Comparison of ENCODE assay signal across 9 mouse cellular contexts in the genomic region with DNA sequence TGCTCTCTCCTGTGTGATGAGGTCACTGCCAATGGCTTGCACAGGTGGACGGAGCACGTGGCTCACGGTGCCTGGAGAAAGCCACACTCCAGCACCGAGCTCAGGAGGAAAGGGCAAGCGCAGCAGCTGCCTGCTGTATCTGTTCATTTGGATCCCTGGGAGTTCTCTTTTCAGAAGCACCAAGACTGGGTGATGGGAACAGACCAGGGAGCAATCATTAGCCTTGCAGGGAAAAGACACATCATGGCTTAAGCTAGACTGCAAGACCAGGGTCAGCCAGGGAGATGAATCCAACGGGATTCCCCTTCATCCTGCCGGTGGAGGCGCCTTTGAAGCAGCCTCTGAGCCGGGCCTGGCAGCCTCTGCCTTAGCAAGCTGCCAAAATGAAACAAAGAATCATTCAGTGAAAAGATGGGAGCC. TPM values are rescaled to one million over a fixed set of nuclear protein-coding genes. Genes with fewer than 3 reads are reported as not detected.
A peak's percentile ranks its signal among the peaks of the same experiment; 100 is the strongest.
DNase-seq lines count a peak whose midpoint lies in the region; ATAC-seq and TF ChIP-seq lines count a peak whose summit lies in the region.
"Had no signal": no experiment of that assay in that cellular context is flagged by ENCODE, and none has a peak within 500 bp of the region (broad histone marks: within the 10 kb centered on the region; RNA-seq: fewer than 3 reads in every experiment).

No protein-coding gene starts in this region.

- no peaks in the 10 kb centered on the region for H3K36me3 ChIP-seq in intestine, postnatal 0 days (ENCODE audit: control insufficient read depth, insufficient read depth)
- no peaks in the 10 kb centered on the region for H3K36me3 ChIP-seq in intestine, embryonic 15.5 days
- no peaks in the 10 kb centered on the region for H3K36me3 ChIP-seq in forebrain, embryonic 13.5 days (ENCODE audit: poor library complexity, severe bottlenecking)
- no peaks in the 10 kb centered on the region for H3K36me3 ChIP-seq in neural tube, embryonic 13.5 days

- H3K4me1 ChIP-seq in intestine, postnatal 0 days (replicated peaks; ENCODE audit: control insufficient read depth, insufficient read depth, low read length) = no peaks in the 10 kb centered on the region
- H3K4me1 ChIP-seq in intestine, embryonic 15.5 days (replicated peaks) = 0 out of 2 replicates have a peak, but pooled peaks cover 6% of the 10 kb centered on the region
- peaks cover 25% of the 10 kb centered on the region for H3K4me1 ChIP-seq in forebrain, embryonic 13.5 days
- peaks cover 19% of the 10 kb centered on the region for H3K4me1 ChIP-seq in neural tube, embryonic 13.5 days (replicated peaks)

- peak; percentile 18; the same call in 1 of the 2 replicates for TF ChIP-seq CTCF in intestine, postnatal 0 days (IDR thresholded peaks at IDR 0.05; ENCODE audit: low read depth)

- no peaks in the 10 kb centered on the region for H3K9me3 ChIP-seq in intestine, postnatal 0 days (ENCODE audit: control insufficient read depth)
- H3K9me3 ChIP-seq in intestine, embryonic 15.5 days = no peaks in the 10 kb centered on the region
- no peaks in the 10 kb centered on the region for H3K9me3 ChIP-seq in forebrain, embryonic 13.5 days (replicated peaks)
- no peaks in the 10 kb centered on the region for H3K9me3 ChIP-seq in neural tube, embryonic 13.5 days

- no peaks in the 10 kb centered on the region for H3K27me3 ChIP-seq in intestine, postnatal 0 days (replicated peaks; ENCODE audit: control insufficient read depth, insufficient read depth, low read length)
- no peaks in the 10 kb centered on the region for H3K27me3 ChIP-seq in intestine, embryonic 15.5 days (replicated peaks)
- no peaks in the 10 kb centered on the region for H3K27me3 ChIP-seq in forebrain, embryonic 13.5 days
- H3K27me3 ChIP-seq in neural tube, embryonic 13.5 days = no peaks in the 10 kb centered on the region

- no peak overlapping the region for H3K4me2 ChIP-seq in intestine, postnatal 0 days (replicated peaks; ENCODE audit: low read depth)
- H3K4me2 ChIP-seq in intestine, embryonic 15.5 days (replicated peaks) = no peak overlapping the region
- H3K4me2 ChIP-seq in forebrain, embryonic 13.5 days = peak overlapping the region; percentile 24
- H3K4me2 ChIP-seq in neural tube, embryonic 13.5 days = no peak overlapping the region

- no peak overlapping the region for H3K9ac ChIP-seq in intestine, postnatal 0 days (ENCODE audit: low read depth, low read length)
- no peak overlapping the region for H3K9ac ChIP-seq in intestine, embryonic 15.5 days
- H3K9ac ChIP-seq in forebrain, embryonic 13.5 days = peak overlapping the region; percentile 53; the same call in 1 of the 2 replicates
- 0 out of 2 replicates have a peak overlapping the region, but pooled peaks have one; percentile 13 for H3K9ac ChIP-seq in neural tube, embryonic 13.5 days

- 35% methylated on average over 9 of the region's 9 CpGs for WGBS in intestine, postnatal 0 days
- WGBS in intestine, embryonic 15.5 days = 32% methylated on average over 9 of the region's 9 CpGs
- WGBS in forebrain, embryonic 13.5 days = 17% methylated on average over 9 of the region's 9 CpGs
- WGBS in neural tube, embryonic 13.5 days = 31% methylated on average over 9 of the region's 9 CpGs

- DNase-seq in cerebellum, adult 11 months = peak; percentile 38
- peak; percentile 41 to 59 for DNase-seq in left cerebral cortex, adult 18-20 months (ENCODE audit: low spot score in 2 of 2)

- no peak overlapping the region for H3K4me3 ChIP-seq in intestine, postnatal 0 days (ENCODE audit: low read depth, low read length)
- no peak overlapping the region for H3K4me3 ChIP-seq in intestine, embryonic 15.5 days (replicated peaks)
- H3K4me3 ChIP-seq in forebrain, embryonic 13.5 days = no peak overlapping the region
- H3K4me3 ChIP-seq in neural tube, embryonic 13.5 days = no peak overlapping the region

- no peak overlapping the region for H3K27ac ChIP-seq in intestine, postnatal 0 days (ENCODE audit: low read depth, low read length)
- no peak overlapping the region for H3K27ac ChIP-seq in intestine, embryonic 15.5 days
- H3K27ac ChIP-seq in forebrain, embryonic 13.5 days = peak overlapping the region; percentile 48
- peak overlapping the region; percentile 24 for H3K27ac ChIP-seq in neural tube, embryonic 13.5 days (replicated peaks)

- no peak for ATAC-seq in intestine, postnatal 0 days
- ATAC-seq in intestine, embryonic 15.5 days = no peak
- ATAC-seq in forebrain, embryonic 13.5 days = peak; percentile 65
- ATAC-seq in neural tube, embryonic 13.5 days (ENCODE audit: low read depth) = peak; percentile 56; the same call in 1 of the 2 replicates
- no peak for ATAC-seq in granulocyte monocyte progenitor cell, adult 5-6 weeks (replicated peaks; ENCODE audit: poor library complexity, severe bottlenecking)
- no peak for ATAC-seq in megakaryocyte, adult 5-6 weeks (ENCODE audit: poor library complexity, severe bottlenecking)

RNA-seq across cellular contexts. Expression of a gene that starts 7.3 kb away (rescaled TPM):
- polyA plus RNA-seq in intestine, postnatal 0 days (2015; fragmentation: Nextera tagmentation; extraction: Ambion mirVana) = 0.21 TPM in 1 of 2 replicates, not detected in the other
- polyA plus RNA-seq in intestine, embryonic 15.5 days (2015; fragmentation: Nextera tagmentation; extraction: Ambion mirVana) = 0.21 and 0.25 TPM in 2 replicates
- 0.16 TPM in 1 of 2 replicates, not detected in the other for polyA plus RNA-seq in forebrain, embryonic 13.5 days (2015; fragmentation: Nextera tagmentation; extraction: Ambion mirVana)
- 1 to 10 TPM in 1 of 2 experiments, under 1 TPM in 1; 0.60 to 1.8 TPM for total RNA-seq in left cerebral cortex, adult 18-20 months (2021)
- polyA plus RNA-seq in neural tube, embryonic 13.5 days (2015; fragmentation: Nextera tagmentation; extraction: Ambion mirVana) = 0.20 and 0.32 TPM in 2 replicates
- not detected in 2 replicates for total RNA-seq in granulocyte monocyte progenitor cell, adult 5-6 weeks (2014; fragmentation: Nextera tagmentation)
- total RNA-seq in granulocyte monocyte progenitor cell, adult 5-6 weeks (2017) = not detected in 2 replicates
- not detected in 2 replicates for total RNA-seq in megakaryocyte, adult 5-6 weeks (2015)
- not detected in 2 replicates for total RNA-seq in megakaryocyte, adult 5-6 weeks (2017)
- total RNA-seq: ES-E14 had no signal

RNA-seq across cellular contexts. Expression of a gene that starts 23.5 kb away (rescaled TPM):
- 7.7 and 8.3 TPM in 2 replicates for polyA plus RNA-seq in intestine, postnatal 0 days (2015; fragmentation: Nextera tagmentation; extraction: Ambion mirVana)
- 4.3 and 4.7 TPM in 2 replicates for polyA plus RNA-seq in intestine, embryonic 15.5 days (2015; fragmentation: Nextera tagmentation; extraction: Ambion mirVana)
- polyA plus RNA-seq in forebrain, embryonic 13.5 days (2015; fragmentation: Nextera tagmentation; extraction: Ambion mirVana) = not detected in 2 replicates
- not detected for total RNA-seq in left cerebral cortex, adult 18-20 months (2021)
- polyA plus RNA-seq in neural tube, embryonic 13.5 days (2015; fragmentation: Nextera tagmentation; extraction: Ambion mirVana) = not detected in 2 replicates
- 0.88 TPM in 1 of 2 replicates, not detected in the other for total RNA-seq in granulocyte monocyte progenitor cell, adult 5-6 weeks (2014; fragmentation: Nextera tagmentation)
- total RNA-seq in granulocyte monocyte progenitor cell, adult 5-6 weeks (2017) = 0.26 TPM in 1 of 2 replicates, not detected in the other
- 0.59 and 1.9 TPM in 2 replicates for total RNA-seq in megakaryocyte, adult 5-6 weeks (2015)
- total RNA-seq in megakaryocyte, adult 5-6 weeks (2017) = 2.4 TPM in 2 replicates

Comparison
In these comparisons a context has a peak if more than half of its experiments do, and no peak if none do; other contexts are left out.
1. ATAC-seq: peak in forebrain, embryonic 13.5 days (single experiment) and neural tube, embryonic 13.5 days (single experiment); none in intestine, postnatal 0 days (single experiment), intestine, embryonic 15.5 days (single experiment), granulocyte monocyte progenitor cell, adult 5-6 weeks (single experiment) and megakaryocyte, adult 5-6 weeks (single experiment).
2. H3K27ac ChIP-seq: peak in forebrain, embryonic 13.5 days (single experiment) and neural tube, embryonic 13.5 days (single experiment); none in intestine, postnatal 0 days (single experiment) and intestine, embryonic 15.5 days (single experiment).
3. H3K9ac ChIP-seq: peak in forebrain, embryonic 13.5 days (single experiment) and neural tube, embryonic 13.5 days (single experiment); none in intestine, postnatal 0 days (single experiment) and intestine, embryonic 15.5 days (single experiment).